Mouse (Mus musculus): ENCODE data around the gene Cntnap2.

The Cntnap2 gene

DNA sequence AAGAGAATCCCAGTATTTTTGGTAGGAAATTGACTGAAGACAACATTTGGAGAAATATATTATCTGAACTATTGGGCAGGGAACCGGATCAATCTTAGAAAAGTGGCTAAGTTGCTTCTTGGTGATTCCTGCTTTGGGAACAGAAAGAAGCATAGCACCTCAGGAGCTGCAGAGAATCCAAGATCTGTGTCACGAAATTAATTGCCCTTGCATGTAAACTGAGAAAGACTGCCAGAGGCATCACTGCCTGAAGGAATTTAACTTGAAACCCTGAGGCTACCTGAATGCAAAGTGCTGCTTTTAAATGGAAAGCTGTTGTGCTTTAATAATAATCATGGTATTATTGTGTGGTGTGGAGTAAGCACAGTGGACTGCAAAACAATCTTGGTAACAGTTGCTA is 286.2 kb downstream of the Cntnap2 start:
- DNase-seq = no peak

DNA sequence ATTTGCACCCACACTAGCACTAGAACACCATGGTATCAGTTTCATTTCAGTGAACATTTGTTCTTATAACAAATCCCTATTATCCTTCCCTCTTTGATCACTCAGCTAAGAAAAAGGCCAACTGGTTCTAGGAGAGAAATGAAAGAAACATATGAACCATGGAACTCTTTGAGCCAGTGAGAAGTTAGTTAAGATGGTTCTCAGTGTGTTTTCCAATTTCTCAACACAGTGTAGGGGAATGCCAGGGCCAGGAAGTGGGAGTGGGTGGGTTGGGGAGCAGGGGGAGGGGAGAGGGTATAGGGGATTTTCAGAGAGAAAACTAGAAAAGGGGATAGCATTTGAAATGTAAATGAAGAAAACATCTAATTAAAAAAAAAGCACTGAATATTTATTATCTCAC is 286.8 kb downstream of the Cntnap2 start:
- no peak for DNase-seq

DNA sequence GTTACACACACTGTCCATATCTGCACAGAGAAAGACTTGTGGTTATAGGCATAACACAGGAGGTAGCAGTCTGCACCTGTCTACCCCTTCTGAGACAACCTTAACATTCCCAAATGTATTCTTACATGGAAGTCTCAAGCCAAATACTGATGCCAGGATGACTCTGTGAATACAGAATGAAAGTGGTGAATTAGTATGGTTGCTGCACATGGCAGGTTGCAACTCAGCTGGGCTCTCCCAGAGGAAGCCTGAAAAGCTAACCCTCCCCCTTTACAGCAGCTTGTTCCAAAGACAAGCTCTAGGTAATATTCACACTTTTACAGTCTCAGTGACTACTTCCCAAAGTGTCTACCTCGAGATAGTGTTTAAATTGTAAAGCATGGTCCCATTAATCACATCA is 307.3 kb downstream of the Cntnap2 start:
- DNase-seq = no peak

DNA sequence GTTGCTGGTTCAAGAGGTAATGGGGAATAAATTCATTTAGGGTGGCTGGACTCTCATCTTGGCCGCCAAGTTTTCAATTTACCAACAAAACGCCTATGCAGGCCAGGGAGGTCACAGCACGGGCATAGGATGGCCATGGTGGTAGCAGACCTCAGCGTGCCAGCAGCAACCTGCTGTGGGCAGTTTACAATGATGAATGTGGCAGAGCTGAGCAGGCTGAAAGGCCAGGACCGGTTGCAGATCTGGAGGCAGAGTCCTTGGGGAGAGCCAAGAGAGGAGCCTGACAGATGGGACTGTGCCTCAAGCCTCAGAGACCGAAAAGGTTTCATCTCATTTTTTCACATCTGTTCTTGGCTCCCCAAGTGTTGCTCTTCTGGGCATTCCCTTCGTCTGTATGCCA is 322.0 kb downstream of the Cntnap2 start:
- no peak for DNase-seq

DNA sequence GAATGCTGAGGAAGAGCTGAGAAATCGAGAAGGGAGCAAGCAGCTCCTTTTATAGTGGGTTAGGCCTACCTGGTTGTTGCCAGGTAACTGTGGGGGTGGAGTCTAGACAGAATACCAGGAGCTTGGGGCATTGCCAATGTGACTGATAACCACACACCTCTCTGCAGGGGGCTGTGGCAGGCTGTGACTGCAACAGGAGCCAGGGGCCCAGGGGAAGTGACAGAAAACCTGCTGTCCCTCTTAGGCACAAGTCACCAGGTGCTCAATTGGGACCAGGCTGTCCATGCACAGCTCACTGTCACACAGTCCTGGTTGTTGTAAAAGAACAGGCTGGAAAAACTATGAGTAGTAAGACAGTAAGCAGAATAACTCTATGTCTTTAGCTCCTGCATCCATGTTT is 329.9 kb downstream of the Cntnap2 start:
- no peak for DNase-seq

DNA sequence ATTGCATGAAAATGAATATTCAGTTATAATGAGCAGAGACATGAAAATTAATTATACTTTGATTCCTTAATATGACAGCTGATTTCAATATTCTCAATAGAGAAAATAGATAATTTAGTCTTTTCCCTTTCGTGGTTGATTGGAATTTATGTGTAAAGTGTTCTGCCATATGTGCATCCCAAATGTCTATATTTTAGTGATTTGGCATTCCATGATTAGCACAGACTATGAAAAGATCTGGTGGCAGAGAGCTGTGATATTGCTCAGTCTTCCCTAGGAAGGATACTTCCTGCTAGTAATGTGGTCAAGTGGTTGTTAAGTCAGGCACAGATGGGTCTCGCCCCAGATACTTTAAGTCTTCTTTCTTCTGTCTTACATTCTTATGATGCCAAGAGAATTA is 354.5 kb downstream of the Cntnap2 start:
- no peak for DNase-seq

DNA sequence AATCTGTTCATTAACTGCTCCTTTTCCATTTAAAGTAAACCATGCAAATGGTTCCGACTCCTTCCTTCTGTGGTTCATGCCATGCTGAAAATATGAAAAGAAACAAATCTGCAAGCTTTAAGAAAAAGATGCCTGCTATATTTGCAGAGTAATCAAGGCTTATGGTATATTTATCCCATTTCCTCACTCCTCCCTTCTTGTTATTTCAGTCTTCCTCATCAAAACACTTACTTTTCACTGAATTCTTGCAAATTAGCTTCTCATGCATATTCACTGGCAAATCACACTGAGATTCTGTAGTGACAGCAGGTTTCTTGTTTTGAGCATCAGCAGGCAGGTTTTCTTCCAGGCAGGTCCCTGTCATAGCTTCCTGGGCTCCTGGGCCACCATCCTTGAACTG is 396.3 kb downstream of the Cntnap2 start:
- no peak for DNase-seq

DNA sequence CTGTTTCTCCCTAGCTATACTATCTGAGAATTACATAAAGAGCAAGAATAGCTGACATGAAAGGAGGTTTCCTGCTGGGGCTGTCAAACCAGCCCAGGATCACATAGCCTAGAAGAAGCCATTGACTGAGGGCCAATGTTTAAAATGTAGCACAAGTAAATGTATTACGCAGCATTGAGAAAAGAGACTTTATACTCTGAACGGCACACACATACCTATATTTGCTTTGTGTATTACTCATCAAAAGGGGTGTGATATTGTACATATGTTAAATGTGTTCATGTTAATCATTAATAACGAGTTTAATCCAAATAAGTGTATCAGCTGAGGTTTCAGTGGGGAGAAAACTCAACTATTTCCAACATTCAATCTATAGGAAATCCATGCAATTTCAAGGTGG is 459.1 kb downstream of the Cntnap2 start:
- DNase-seq = no peak

DNA sequence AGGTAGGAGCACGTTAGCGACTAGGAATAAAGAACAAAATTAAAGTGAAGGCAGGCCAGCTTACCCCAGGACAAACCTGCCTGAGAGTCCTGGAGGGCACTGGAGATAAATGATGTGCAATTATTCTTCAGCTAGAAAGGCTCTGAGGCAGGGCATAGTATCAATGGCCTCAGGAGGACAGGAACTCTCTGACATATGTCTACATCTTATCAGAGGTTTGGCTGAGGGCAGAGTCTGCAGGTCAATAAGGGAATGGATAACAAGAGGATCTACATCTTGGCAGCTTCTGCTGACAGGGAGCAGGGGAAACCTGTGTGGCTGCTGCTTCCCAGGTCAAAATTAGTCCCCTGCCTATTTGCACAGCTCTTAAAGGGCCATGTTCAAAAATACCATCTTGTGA is 477.8 kb downstream of the Cntnap2 start:
- no peak for DNase-seq

DNA sequence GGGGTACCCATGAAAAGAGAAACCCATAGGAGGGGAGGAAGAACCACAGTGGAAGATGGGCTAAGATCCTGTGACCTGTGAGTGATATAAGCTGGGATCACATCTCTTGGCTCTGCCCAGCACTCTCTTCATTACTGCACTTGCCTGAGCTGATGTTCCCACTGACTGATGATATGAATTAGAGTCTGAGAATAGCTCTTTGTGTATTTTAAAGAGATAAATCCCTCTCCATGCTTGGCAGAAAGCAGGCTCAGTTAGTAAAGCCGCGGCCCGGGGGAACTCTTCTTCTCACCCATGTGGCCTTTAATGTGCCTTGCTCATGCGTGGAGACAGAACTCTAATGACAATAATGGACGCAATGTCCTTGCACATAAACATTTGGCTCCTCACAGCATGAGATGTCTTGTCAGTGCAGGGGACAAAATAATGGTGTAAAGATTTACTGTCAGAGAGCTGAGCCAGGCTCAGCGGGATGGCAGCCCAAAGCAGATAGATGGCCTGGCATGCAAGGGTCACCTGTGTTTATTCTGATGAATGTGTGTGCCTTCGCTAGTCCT is 485.2 kb downstream of the Cntnap2 start:
- DNase-seq = no peak

DNA sequence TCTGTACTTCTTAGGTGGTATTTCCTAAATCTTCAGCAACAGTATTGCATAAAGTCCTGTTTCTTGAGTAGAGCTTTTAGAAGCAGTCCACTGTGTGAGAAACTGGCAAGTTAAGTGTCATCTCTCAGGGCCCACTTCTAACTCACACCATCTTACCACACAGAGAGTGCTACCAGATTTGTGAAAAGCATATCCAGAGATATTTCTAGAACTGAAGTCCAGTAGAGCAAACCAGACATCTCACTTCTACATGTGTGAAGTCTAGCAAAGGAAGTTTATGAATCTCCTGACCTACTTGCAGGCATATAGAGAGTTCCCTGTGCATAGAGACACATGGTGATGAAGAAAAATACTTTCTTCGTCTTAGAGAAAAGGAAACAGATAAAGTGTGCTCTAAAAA is 500.6 kb downstream of the Cntnap2 start:
- no peak for DNase-seq

DNA sequence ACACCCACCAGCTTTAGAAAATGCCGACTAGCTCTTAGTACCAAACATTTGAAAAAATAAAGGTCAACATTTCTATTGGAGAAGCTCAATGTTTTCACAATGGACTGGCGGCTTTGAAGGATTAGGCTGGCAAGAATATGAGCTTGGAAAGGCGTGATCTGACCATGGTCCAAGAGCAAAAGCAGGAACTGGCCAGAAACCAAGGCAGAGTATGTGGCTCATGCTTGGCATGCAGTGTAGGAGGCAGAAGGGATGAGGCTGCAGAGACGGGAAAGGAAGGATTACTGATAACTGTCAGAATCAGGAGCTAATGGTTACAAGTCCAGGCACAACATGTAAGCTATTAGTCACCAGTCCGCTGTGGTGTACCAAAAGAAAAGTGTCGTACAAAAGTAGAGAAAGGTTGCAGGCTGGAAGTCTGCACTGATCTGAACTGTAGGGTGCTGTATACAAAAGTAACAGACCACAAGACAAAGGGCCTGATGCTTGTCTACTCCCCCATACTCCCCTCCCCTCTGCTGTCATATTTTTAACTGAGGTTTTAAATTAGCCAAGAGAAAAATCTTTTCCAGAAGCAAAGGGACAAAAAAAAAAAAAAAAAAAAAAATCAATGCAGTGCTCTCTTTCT is 525.4 kb downstream of the Cntnap2 start:
- no peak for DNase-seq

DNA sequence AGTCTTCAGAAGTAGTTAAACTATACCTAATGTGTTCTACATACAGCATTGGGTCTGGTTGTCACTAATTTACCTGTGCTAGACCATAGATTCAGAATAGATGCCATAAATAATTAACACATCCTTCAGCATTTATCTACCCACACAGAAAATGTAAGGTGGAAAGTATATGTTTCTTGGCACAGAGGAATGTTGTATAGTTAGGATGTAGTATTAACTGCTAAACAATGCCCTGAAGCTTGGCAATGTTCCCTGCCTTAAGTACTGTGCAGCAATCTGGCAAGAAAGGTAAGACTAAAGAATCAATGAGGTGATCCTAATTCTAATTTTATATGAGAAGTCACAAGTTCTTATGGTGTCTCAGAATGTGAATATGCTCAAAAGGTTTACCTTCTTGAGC is 529.9 kb downstream of the Cntnap2 start:
- DNase-seq = no peak

DNA sequence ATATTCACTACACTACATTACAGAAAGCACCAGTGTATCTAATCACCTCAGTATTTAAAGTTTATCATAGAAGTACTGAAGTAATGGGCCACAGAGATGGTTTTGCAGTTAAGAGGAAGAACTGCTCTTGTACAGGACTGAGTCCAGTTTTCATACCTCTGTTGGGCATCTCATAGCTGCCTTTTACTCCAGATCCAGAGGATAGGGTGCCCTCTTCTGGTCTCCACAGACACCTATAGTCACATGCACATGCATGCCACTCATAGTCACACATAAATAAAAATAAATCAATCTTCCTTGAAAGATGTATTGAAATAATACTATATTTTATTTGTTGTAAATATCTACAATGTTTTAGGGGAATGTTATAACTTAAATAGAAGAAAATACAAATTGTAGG is 587.9 kb downstream of the Cntnap2 start:
- DNase-seq = no peak

DNA sequence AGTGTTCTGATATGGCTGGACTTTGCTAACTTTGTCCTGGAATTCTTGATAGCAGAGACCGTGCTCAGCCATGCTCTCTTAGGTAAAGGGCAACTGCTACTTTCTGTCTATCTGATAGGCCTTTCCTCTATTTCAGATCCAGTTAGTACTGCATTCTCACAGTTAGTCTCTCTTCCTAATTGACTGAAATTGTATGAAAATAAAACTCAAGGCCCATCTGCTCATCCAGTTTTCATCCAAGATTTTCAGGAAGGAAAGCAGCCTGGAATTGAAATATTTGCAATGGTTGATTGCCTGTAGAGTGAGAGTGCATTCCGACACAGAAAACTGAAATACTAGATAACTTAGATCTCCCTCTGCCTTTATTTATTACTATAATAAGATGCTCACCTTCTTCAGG is 589.3 kb downstream of the Cntnap2 start:
- DNase-seq = no peak

DNA sequence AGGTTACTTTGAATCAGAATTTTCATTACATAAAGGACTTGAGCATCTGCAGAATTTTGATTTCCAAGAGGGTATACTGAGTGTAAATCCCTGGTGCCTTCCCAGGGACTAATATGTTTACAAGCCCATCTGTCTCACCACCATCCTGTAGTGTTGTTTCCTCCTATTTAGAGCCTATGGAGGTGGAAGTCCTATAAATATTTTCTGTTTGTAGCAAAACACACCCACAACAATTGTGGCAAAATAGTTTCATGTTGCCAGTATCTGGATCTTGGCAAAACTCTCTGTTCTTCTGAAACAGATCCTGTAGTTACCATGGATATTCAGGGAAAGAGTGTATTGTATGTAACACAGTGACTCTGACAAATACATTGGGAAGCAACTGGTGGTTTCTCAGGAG is 641.1 kb downstream of the Cntnap2 start:
- no peak for DNase-seq

DNA sequence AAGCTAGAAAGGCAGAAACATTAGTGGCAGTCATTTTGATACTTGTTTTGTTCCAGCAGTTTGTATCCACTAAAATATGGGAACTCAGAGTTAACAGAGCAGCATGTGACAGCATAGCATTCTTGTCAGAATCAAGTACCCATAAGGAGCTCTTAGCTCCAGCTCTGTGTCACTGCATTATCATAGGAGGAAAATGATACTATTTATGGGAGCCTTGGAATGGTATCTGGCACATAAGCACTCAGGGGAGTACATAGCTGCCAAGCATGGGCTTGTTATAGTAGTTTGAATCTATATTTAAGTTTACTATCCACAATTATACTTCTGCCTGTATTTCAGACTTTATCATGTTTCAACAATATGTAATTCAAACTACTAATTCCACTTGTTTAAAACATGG is 732.5 kb downstream of the Cntnap2 start:
- no peak for DNase-seq

DNA sequence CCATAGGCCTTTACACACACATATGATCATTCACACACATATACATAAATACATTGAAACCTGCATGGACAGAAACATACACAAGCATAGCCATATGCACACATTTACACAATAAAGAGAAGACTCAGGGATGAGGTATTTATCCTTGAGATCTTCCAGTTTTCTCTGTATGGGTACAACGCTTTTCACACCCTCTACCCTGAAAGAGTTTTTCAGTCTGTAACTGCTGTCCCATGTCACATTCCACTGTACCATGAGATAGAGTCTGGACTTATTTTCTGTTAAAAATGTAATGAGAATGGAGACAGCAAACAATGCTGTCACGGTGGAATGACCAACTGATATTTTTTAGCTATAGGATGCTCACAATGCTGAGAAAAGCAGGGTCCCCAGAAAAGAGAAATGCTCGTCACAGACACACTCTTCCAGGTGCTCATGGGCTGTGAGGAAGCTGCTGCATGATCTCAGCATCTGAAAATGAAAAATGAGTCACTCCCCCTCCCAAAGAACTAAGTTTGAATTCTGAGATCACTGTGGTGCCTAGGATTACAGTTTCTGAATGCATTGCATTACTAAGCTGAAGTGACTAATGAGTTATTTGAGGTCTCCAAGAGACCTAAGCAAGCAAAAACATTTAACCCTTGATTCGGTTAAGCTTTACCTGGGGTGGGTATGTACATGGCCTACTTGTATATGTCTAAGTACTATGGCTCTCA is 782.6 kb downstream of the Cntnap2 start:
- no peak for DNase-seq

DNA sequence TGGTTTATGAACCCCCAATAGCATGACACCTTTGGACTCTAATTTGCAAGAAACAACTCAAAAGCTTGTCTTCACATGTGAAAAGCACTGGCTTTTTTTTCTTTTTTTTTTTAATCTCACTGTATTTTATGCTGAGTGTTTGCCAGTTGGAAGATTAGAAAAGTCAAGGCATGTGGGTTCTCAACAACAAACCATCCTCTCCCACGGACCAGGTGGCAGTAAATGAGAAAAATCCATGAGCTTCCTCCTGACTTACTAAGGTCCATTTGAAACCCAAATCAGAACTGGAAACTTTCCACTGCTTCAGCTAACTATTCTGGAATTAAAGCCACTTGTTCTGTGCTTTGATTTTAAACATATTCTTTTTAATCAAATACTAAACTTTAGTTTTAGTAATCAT is 784.6 kb downstream of the Cntnap2 start:
- no peak for DNase-seq

DNA sequence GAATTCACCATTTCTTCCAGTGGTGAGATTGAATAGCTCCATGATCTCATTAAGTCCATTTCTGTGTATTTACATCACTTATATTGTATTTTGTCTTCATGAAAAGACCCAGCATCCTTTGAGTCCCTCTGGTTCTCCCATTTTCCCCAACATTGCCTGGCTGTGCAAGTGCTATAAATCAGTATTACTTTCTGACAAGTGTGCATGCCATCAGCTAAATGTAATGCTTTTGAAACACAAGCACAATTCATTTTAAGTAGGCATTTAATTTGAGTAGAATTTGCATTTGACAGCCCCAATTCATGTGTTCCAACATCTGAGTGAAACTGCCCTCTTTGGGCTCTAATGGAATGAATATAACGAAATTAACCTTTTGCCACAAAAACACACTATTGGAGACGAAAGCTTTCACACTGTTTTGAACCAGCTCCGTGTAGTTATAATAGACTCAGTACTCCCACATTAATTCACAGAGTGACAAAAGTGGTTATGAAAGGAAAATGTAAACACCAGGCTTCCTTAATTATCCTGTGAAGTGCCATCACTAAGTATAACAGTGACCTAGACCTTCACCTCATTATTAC is 812.3 kb downstream of the Cntnap2 start:
- no peak for DNase-seq

DNA sequence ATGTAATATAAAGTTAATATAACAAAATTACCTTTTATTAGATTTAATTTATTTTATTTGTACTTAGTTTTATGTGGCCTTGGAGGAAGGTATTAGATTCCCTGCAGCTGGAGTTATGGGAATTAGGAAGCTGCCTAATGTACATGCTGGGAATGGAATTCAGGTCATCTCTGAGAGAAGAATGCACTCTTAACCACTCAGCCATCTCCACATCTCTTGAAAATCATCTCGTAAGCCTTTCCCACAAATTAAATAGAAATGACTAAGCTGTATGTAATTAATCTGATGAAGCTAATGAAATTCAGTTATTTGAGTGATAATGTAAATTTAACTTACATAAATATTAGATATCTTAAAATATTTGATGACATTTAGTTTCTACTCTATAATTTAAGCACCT is 826.3 kb downstream of the Cntnap2 start:
- no peak for DNase-seq

DNA sequence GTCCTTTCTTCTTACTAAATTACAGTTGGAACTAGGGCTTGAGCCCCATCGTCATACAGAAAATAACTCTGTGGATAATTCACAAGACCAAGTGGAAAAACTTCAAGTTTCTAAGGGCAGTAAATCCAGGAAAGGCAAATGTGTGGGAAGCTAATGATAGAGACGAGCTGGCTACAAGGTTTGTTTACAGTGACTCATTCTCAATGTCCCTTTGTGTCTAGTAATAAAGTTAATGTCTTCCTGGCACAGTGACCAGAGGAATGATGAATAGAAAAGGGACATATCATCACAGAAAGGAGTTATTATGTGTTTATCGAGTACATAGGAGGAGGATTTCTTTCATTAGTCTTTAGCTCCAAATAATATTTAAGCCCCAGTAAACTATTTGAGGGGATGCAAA is 828.7 kb downstream of the Cntnap2 start:
- DNase-seq = no peak

DNA sequence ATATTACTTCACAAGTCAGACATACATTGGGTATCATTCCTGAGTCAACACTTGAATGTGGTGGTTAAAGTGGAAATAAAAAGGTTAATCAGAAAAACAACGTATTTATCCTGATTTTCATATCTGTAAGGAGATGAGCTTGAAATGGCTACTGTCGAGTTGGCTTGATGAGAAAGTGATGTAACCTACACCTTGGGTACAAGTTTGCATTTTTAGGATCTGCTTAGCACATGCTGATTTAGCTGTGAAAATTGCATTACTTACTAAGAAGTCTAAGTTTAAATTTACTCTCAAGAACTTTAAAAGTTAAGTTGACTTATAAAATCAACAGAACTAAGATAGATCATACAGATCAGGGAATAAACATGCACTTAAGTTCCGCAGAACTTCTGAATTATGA is 879.1 kb downstream of the Cntnap2 start:
- DNase-seq = no peak

DNA sequence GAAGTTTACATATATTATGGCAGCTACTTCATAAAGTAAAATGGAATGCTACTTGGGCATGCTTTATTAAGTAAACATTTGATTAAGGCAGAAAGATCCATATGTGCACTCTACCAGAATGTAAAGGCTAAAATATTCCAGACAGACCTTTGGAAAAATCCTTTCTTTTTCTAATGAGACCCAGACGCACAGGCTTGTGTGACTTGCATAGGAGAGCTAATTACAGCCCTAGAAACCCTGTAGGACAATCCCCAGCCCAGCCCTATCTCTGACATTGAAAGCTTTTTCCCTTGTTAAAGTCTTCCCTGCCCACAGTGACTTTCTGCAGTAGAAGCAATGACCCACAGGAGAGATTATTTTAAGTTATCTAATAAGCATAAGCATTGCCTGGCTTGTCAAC is 879.6 kb downstream of the Cntnap2 start:
- no peak for DNase-seq

Data from kidney, postnatal 4 days (tissue).